Mouse (Mus musculus) stomach, embryonic 14.5 days (tissue): ENCODE data around the gene Nfkb2. TPM values are rescaled to one million over a fixed set of nuclear protein-coding genes. Genes with fewer than 3 reads are reported as not detected.

ENCODE experiments used
- ATAC-seq: fragments of 200-750 bp; cut with Nextera tagmentation; 2 replicates; pipeline ENCODE4 v1.8.0; 2017; ENCODE audit warnings: low read depth, moderate TSS enrichment; ENCODE audit not compliant: insufficient number of reproducible peaks, insufficient read depth, low FRiP score
- H3K27ac ChIP-seq: fragments of 300-500 bp; sonication (generic); 2 replicates; pipeline ENCODE4 v1.5.1; 2014; ENCODE audit warnings: mild to moderate bottlenecking, low read length, moderate library complexity, mixed read lengths
- H3K27me3 ChIP-seq: fragments of 300-500 bp; sonication (generic); 2 replicates; pipeline ENCODE4 v1.6.1; 2014; ENCODE audit warnings: low read length, control low read depth, mixed read lengths; ENCODE audit not compliant: control insufficient read depth, insufficient read depth
- H3K36me3 ChIP-seq: fragments of 300-500 bp; sonication (generic); 2 replicates; pipeline ENCODE4 v1.6.1; 2014; ENCODE audit warnings: mild to moderate bottlenecking, control low read depth, low read length, moderate library complexity, mixed read lengths; ENCODE audit not compliant: control insufficient read depth, insufficient read depth
- H3K4me1 ChIP-seq: fragments of 300-500 bp; sonication (generic); 2 replicates; pipeline ENCODE4 v1.6.1; 2014; ENCODE audit warnings: low read length, control low read depth, mixed read lengths; ENCODE audit not compliant: control insufficient read depth, insufficient read depth
- H3K4me2 ChIP-seq: fragments of 300-500 bp; sonication (generic); replicated peaks from 2 replicates; pipeline ENCODE4 v1.6.1; 2014; ENCODE audit warnings: low read depth, low read length, control low read depth
- H3K4me3 ChIP-seq: fragments of 300-500 bp; sonication (generic); 2 replicates; pipeline ENCODE4 v1.5.1; 2014; ENCODE audit warnings: low read depth, low read length, control low read depth
- H3K9ac ChIP-seq: fragments of 300-500 bp; sonication (generic); replicated peaks from 2 replicates; pipeline ENCODE4 v1.6.1; 2014; ENCODE audit warnings: low read depth, mild to moderate bottlenecking, control low read depth, low read length, moderate library complexity, mixed read lengths
- H3K9me3 ChIP-seq: fragments of 300-500 bp; sonication (generic); 2 replicates; pipeline ENCODE4 v1.6.1; 2016; ENCODE audit warnings: low read depth, low read length, control low read depth; ENCODE audit not compliant: control insufficient read depth
- WGBS: fragments of 180-500 bp; shearing (Covaris S2); extraction: QIAGEN DNeasy Blood & Tissue Kit; methylation state at CpG from one replicate; pipeline ENCODE4 v1.1.7; 2014; 5-methylcytosine and 5-hydroxymethylcytosine counted together
- polyA plus RNA-seq: library from polyadenylated mRNA; unstranded; fragments of >200 nt; fragmentation: Nextera tagmentation; extraction: Ambion mirVana; gene quantifications from 2 replicates; pipeline ENCODE4 v1.2.1, GENCODE M21; 2014

Gene Nfkb2
- polyA plus RNA-seq, 1 experiment from 2014 or later: 10.1 TPM

GRCm38 (mm10) chr19:46322996-46323572, 19.0 kb downstream of the Nfkb2 start:
- ATAC-seq: no peak
- H3K4me3 ChIP-seq: no peak overlapping the region
- H3K4me1 ChIP-seq: peaks cover 28% of the 10 kb centered on the region
- peaks cover 26% of the 10 kb centered on the region for H3K27me3 ChIP-seq
- no peak overlapping the region for H3K4me2 ChIP-seq
- 79% methylated on average over 13 of the region's 13 CpGs for WGBS
- no peaks in the 10 kb centered on the region for H3K9me3 ChIP-seq
- no peaks in the 10 kb centered on the region for H3K36me3 ChIP-seq
- H3K9ac ChIP-seq: no peak overlapping the region
- H3K27ac ChIP-seq: no peak overlapping the region

- Histone ChIP-seq H3K27me3 (peaks cover 23% of the 10 kb centered on the region), H3K27ac (no peak overlapping the region), H3K9ac (no peak overlapping the region), H3K9me3 (no peaks in the 10 kb centered on the region), H3K4me2 (no peak overlapping the region), H3K36me3 (no peaks in the 10 kb centered on the region), H3K4me3 (no peak overlapping the region), H3K4me1 (peaks cover 23% of the 10 kb centered on the region)
- 69% methylated on average over 5 of the region's 5 CpGs for WGBS
- no peak for ATAC-seq
Measured at GRCm38 (mm10) chr19:46323716-46324115, 19.6 kb downstream of the Nfkb2 start.

GRCm38 (mm10) chr19:46324366-46324765, 20.2 kb downstream of the Nfkb2 start:
- ATAC-seq: no peak
- Histone ChIP-seq H3K9me3 (no peaks in the 10 kb centered on the region), H3K27me3 (peaks cover 23% of the 10 kb centered on the region), H3K27ac (no peak overlapping the region), H3K4me3 (no peak overlapping the region), H3K4me1 (peaks cover 23% of the 10 kb centered on the region), H3K36me3 (no peaks in the 10 kb centered on the region), H3K4me2 (no peak overlapping the region), H3K9ac (no peak overlapping the region)
- WGBS: 59% methylated on average over 11 of the region's 11 CpGs

- WGBS: 52% methylated on average over 5 of the region's 5 CpGs
- Histone ChIP-seq H3K27me3 (peaks cover 23% of the 10 kb centered on the region), H3K36me3 (no peaks in the 10 kb centered on the region)
Measured at GRCm38 (mm10) chr19:46324918-46325317, 20.8 kb downstream of the Nfkb2 start.

GRCm38 (mm10) chr19:46326019-46326755, 22.1 kb downstream of the Nfkb2 start:
- H3K9me3 ChIP-seq: no peaks in the 10 kb centered on the region
- peaks cover 6% of the 10 kb centered on the region for H3K36me3 ChIP-seq
- H3K4me2 ChIP-seq: peak overlapping the region; percentile 100
- H3K27ac ChIP-seq: no peak overlapping the region
- H3K4me1 ChIP-seq: peaks cover 27% of the 10 kb centered on the region
- ATAC-seq: no peak
- peak overlapping the region; percentile 17; the same call in 1 of the 2 replicates for H3K4me3 ChIP-seq
- peaks cover 23% of the 10 kb centered on the region for H3K27me3 ChIP-seq
- WGBS: 6% methylated on average over 28 of the region's 29 CpGs
- no peak overlapping the region for H3K9ac ChIP-seq

More at GRCm38 (mm10) chr19:46324918-46325317, 20.8 kb downstream of the Nfkb2 start:
- no peak for ATAC-seq
- H3K9me3 ChIP-seq: no peaks in the 10 kb centered on the region
- no peak overlapping the region for H3K27ac ChIP-seq
- no peak overlapping the region for H3K4me3 ChIP-seq
- no peak overlapping the region for H3K9ac ChIP-seq
- H3K4me2 ChIP-seq: no peak overlapping the region
- peaks cover 24% of the 10 kb centered on the region for H3K4me1 ChIP-seq

GRCm38 (mm10) chr19:46326756-46327305, 22.7 kb downstream of the Nfkb2 start, which contains the start of gene Psd:
Psd (minus strand) TSS chr19:46327156.
- Histone ChIP-seq H3K27ac (peak within 1 kb of the TSS; percentile 55; the same call in 1 of the 2 replicates), H3K9ac (no peak within 1 kb of the TSS), H3K36me3 (peaks cover 11% of the 10 kb centered on the region), H3K4me2 (peak within 1 kb of the TSS; percentile 100), H3K4me3 (peak within 1 kb of the TSS; percentile 69), H3K4me1 (peaks cover 24% of the 10 kb centered on the region), H3K9me3 (no peaks in the 10 kb centered on the region), H3K27me3 (peaks cover 23% of the 10 kb centered on the region)
- ATAC-seq: no peak
- WGBS: under 1% methylated on average over 35 of the region's 35 CpGs

- Histone ChIP-seq H3K27me3 (peaks cover 23% of the 10 kb centered on the region), H3K27ac (peak overlapping the region; percentile 55; the same call in 1 of the 2 replicates), H3K36me3 (peaks cover 11% of the 10 kb centered on the region), H3K4me2 (peak overlapping the region; percentile 100), H3K9ac (no peak overlapping the region), H3K4me1 (peaks cover 19% of the 10 kb centered on the region), H3K9me3 (no peaks in the 10 kb centered on the region), H3K4me3 (peak overlapping the region; percentile 69)
- ATAC-seq: no peak
- WGBS: 26% methylated on average over 14 of the region's 14 CpGs
Measured at GRCm38 (mm10) chr19:46327531-46328064, 23.5 kb downstream of the Nfkb2 start.
